Mouse (Mus musculus) left cerebral cortex, postnatal 14 days (tissue): ENCODE results near the gene Znhit1. TPM values are rescaled to one million over a fixed set of nuclear protein-coding genes. Genes with fewer than 3 reads are reported as not detected.
A peak's percentile ranks its signal among the peaks of the same experiment; 100 is the strongest.

ENCODE experiments used
- DNase-seq, 2 experiments: peaks; one replicate each; pipeline ENCODE4 v3.0.0; 2021 to 2022; ENCODE audit warnings: low spot score in 2 of 2, mixed read lengths in 1 of 2
- intact Hi-C: fragments of 180-260 bp; cut with DNase I; formaldehyde crosslinking; loops from one replicate; pipeline ENCODE4 v1.15.1; 2025
- long read RNA-seq, 2 experiments: library from polyadenylated mRNA; stranded (forward); transcript quantifications; one replicate each; pipeline ENCODE4 v2.0.0; 2021
- total RNA-seq, 2 experiments: library from RNA; stranded (reverse); gene quantifications; 2 replicates each; pipeline ENCODE4 v1.2.3; 2021

Gene Znhit1
- total RNA-seq = 10 to 100 TPM; 79.0 to 82.7 TPM
- long read RNA-seq, experiment 1, transcript Znhit1-206 (5 exons, 1,208 nt) = major isoform, 39 of 48 reads
- long read RNA-seq, experiment 1, partial matches to known transcripts = 1 of 48 reads
- long read RNA-seq, experiment 1, other reads (novel, unspliced or antisense) = 2 of 48 reads
- long read RNA-seq, experiment 2, transcript Znhit1-206 (5 exons, 1,208 nt) = major isoform, 36 of 50 reads
- long read RNA-seq, experiment 2, transcript Znhit1-202 (5 exons, 740 nt) = minor isoform, 6 of 50 reads
- long read RNA-seq, experiment 2, partial matches to known transcripts = 4 of 50 reads
- long read RNA-seq, experiment 2, other reads (novel, unspliced or antisense) = 2 of 50 reads

DNA sequence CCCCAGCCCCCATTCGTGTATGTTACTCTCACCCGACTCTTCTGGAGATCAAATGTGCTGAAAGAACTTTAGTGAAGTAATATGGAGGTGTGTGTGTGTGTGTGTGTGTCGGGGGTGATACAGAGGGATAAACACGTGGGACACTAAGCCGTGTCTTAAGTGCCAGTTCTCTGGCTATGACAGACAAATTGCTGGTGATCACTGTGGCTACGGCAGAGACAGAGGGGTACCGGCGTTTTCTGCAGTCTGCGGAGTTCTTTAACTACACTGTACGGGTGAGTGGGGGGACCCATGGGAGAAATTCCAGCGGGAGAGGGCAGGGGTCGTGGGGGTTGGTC lies at the start of gene Znhit1:
TSS of gene Znhit1 (minus strand) at position 88 of the 338 bp plus-strand sequence.
- DNase-seq = peak in 1 of 2 experiments; percentile 23
- intact Hi-C loops = no loop called here

DNA sequence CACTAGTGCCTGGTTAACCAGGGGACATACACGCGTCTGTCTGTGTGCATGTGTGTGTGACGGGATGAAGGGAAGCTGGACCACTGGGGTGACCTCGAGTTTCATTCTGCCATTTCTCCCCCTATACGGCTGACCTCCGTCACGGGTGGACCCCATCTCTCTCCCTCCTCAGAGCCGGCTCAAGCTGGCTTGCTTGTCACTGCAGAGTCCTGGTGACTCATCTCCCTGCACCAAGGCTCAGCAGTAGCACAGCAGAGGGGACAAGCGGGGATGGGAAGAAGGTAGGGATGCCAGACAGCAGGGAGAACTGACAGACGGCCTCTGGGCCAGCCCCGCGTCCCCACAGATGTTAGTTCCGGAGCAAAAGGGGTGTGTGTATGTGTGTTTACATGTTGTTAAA lies 48.4 kb upstream of the Znhit1 start:
- DNase-seq = no peak
- intact Hi-C loops = no loop called here

DNA sequence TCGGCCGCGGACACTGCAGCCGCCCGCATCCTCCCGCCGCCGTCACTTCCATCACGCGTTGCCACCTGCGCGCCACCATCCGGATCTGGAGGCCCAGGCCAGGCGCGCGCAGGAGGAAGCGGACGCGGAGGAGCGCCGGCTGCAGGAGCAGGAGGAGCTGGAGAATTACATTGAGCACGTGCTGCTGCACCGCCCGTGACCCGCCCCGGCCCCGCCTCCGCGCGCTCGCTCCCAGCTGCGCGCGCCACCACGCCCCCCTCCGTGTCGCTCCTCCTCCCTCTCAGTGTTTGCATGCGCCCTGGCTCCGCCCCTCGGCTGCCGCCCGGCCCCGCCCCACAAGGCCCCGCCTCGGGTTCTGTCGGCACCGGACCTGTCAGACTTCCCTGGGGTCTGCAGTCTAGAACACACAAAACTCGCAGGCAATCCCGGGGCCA lies 44.8 kb upstream of the Znhit1 start:
- intact Hi-C loops = loop anchor here (5.0 kb wide), 1 partner anchor 255 kb away; the partner anchor contains the start of gene Ache

DNA sequence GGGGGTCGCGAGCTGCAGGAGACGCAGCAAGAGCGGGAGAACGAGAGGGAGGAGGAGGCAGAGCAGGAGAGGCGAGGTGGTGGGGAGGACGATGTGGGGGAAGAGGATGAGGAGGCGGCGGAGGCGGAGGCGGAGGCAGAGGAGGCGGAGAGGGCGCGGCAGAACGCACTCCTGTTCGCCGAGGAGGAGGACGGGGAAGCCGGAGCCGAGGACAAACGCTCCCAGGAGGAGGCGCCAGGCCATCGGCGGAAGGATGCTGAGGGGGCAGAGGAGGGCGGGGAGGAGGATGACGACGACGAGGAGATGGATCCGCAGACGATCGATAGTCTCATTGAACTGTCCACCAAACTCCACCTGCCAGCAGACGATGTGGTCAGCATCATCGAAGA lies 44.2 kb upstream of the Znhit1 start:
- intact Hi-C loops = loop anchor here (5.0 kb wide), 1 partner anchor 255 kb away; the partner anchor contains the start of gene Ache
- DNase-seq = peak; percentile 31 to 63

More for the DNA sequence above, 44.8 kb upstream of the Znhit1 start:
- DNase-seq = peak; percentile 78 to 88

DNA sequence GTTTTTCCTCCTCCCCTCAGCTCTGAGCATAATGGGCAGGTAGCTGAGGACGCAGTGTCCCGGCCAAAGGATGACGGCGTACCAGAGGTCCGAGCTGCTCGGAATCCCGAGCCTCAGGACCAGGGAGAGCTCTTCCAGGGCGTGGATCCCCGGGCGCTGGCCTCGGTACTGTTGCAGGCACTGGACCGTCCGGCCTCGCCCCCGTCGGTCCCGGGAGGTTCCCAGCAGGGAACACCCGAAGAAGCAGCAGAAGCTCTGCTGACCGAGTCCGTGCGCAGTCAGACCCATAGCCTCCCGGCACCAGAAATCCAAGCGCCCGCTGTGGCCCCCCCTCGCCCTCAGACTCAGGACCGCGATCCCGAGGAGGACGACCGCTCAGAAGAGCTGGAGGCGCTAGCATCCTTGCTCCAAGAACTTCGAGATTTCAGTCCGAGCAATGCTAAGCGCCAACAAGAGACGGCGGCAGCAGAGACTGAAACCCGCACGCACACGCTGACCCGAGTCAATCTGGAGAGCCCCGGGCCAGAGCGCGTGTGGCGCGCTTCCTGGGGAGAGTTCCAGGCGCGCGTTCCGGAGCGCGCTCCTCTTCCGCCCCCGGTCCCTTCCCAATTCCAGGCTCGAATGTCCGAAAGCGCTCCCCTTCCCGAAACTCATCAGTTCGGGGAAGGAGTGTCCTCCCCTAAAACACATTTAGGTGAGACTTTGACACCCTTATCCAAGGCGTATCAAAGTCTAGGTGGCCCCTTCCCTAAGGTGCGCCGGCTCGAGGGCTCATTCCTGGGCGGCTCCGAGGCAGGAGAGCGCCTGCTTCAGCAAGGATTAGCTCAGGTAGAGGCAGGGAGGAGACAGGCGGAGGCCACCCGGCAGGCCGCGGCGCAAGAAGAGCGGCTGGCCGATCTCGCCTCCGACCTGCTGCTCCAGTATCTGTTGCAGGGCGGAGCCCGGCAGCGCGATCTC lies 43.5 kb upstream of the Znhit1 start:
- intact Hi-C loops = loop anchor here (5.0 kb wide), 1 partner anchor 256 kb away; the partner anchor contains the start of gene Ache

DNA sequence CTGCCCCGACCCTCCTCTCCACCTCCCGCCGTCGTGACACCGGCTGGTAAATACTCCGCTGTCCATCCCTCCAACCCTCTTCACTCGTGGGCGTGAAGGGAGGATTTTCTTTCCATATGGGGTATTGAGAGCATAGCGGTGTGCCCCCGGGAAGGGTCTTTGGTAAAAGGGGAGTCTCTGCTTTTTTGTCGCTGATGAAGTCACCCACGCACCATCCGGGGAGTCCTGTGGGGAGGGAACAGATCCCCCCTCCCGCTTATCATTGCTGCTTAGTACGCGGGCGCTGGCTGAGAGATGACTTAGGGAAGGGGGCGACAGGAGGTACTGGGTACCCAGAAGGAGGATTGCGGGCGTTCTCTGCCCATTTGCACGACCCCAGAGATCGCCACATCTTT lies 42.6 kb upstream of the Znhit1 start:
- intact Hi-C loops = loop anchor here (5.0 kb wide), 1 partner anchor 257 kb away; the partner anchor contains the start of gene Ache
- peak; percentile 66 to 76 for DNase-seq

More for the DNA sequence above, 43.5 kb upstream of the Znhit1 start:
- peak in 1 of 2 experiments; percentile 32 for DNase-seq

DNA sequence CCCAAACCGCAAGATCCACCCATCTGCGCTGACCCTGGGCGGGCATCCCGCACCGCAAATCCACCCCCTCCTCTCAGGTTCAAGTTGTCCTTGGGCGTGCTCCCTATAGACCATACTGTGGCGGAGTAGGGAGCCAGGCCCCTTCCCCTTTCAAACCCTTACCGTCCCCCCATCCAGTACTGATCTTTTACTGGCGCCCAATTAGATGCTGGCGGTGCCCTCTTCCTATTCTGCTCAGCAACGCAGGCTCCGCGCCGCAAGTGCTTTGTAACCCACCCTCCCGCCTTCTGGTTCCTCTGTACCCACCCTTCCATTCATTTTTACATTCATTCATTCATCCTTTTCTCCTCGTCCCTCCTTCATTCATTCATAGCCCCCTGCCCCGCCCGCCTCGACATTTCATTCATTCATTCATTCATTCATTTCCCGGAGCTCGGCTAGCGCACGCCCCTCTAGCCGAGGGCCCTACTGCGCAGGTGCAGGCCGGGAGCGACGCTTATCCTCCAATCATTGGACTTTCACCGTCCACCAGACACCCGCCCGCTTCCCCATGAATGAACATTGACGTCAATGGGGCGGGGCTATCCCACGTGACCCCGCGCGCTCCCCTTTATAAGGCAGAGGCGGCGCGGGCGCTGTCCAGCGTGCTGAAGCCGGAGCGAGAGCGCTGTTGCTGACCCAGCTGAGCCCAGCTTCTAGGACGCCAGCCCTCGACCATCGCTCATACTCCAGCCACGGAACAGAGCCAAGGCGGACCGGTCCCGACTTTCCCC lies 42.0 kb upstream of the Znhit1 start:
- intact Hi-C loops = loop anchor here (5.0 kb wide), 1 partner anchor 257 kb away; the partner anchor contains the start of gene Ache
- peak; percentile 96 to 97 for DNase-seq

DNA sequence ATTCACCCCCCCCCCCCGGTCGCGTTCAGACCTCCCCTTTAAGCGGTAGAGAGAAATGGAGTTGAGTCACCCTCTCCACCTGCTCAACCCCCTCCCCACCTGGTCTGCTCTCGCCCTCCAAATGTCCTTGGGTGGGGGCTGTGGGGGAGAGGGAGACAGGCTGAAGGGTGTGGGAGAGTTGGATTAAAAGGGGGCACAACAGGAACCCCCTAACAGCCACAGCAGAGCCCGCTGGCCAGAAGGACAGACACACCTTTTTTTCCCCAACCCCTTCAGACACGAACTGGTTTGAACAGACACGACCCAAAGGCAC lies 41.4 kb upstream of the Znhit1 start:
- intact Hi-C loops = no loop called here

DNA sequence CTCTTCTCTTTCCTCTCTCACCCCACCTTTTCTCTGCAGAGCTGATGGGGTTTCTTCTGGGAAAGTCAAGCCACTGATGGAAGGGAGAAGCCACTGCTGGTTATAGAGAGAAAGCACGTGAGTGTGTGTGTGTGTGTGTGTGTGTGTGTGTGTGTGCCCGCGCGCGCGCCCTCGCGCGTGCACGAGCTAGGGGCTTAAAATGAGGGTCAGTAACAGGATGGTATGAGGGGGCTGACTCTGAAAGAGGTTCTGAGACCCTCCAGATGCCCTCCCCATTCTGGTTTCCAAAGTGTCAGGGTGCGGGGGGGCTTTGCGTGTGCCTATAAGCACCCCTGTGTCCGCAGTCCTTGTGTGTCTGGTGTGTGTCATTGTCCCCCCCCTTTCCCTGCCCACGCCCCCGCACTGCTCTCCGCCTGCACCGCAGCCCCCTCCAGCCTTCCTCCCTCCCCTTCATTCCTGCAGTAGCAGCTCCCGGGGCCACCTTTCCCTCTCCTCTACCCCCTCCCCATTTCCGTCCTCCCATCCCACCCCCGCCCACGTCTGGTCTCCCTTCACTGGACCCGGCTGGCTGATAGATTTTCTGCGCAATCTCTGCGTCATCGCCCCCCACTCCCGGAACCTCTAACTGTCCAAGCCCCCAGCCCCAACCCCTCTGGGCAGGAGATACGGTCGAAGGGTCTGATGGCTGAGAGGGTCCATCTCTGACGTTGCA lies 40.9 kb upstream of the Znhit1 start:
- DNase-seq = peak in 1 of 2 experiments; percentile 40
- intact Hi-C loops = no loop called here

More for the DNA sequence above, 41.4 kb upstream of the Znhit1 start:
- no peak for DNase-seq

DNA sequence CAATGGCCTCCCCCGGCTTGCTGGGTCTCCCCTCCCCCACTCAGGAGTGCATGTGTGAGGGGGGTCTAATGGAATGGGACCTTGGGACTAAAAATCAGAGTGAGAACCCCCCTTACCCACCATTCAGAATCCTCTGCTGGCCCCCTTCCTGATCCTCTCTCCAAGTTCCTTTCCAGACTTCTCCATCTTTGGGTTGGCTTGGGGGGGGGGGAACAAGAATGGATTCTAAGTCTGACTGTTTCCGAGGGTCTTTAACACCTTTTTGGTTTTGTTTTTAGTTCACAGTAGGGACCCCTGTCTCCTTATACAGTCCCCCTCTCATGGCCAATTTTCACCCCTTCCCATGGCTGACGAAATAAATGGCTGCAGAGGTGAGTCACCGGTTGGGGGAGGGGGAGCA lies 38.3 kb upstream of the Znhit1 start, which contains the start of gene Vgf:
TSS of gene Vgf (plus strand) at position 301 of the 400 bp plus-strand sequence.
- intact Hi-C loops = no loop called here
- no peak for DNase-seq

DNA sequence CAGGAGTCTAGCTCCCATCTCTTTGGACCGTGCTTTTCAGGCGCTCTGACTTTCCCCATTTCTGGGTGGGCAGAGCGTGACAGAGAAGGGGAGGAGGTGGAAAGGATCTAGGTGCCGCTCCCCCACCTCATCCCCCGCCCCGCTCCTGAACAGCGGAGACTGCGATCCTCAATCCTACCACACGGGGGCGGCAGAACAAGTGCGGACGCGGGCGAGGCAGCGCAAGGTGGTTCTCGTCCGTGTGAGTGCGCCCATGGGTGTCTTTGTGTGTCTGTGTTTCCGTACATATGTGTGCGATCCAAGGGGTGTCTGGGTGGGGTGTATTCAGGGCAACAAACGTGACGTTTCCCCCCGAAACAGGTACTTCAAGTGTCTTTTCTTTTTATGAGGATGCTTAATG lies 37.3 kb upstream of the Znhit1 start:
- peak; percentile 77 to 84 for DNase-seq
- intact Hi-C loops = no loop called here

DNA sequence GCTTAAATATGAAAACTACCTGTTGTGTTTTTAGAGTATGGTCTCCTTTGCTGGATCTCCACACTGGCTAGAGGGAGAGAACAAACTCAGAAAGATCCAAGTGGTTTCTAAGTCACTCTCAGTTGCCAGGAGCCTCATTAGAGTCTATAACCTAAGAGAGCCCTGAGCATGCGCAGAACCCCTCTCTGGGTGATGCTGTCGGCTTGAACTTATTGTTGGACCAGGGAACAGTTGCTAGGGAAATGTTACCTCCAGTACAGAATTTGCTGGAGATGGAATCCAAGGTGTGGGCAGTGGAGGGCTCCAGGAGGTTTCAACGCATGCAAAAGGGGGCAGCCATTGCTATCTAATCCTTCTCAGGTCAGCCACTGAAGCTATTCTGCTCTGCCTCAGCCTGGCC lies 36.5 kb upstream of the Znhit1 start:
- DNase-seq = no peak
- intact Hi-C loops = loop anchor here (1.0 kb wide), 1 partner anchor 84 kb away; no protein-coding TSS in a partner anchor

DNA sequence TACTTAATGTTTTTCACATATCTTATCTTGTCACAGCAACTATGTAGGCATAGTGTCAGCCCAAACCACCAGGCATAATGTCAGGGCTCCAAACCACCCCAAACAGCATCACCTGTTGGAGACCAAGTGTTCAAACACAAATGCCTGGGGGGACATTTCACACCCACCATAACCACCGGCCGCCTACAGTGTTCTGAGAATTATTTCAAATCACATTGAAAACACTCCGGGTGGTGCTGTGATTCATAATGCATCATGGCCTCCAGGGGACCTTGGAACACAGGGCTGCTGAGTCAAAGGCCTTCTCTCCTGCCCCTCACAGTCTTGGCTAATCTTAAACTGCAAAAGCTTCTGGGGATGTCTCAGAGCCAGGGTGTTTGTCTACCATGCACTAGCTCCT lies 28.1 kb upstream of the Znhit1 start:
- intact Hi-C loops = no loop called here
- DNase-seq = no peak

DNA sequence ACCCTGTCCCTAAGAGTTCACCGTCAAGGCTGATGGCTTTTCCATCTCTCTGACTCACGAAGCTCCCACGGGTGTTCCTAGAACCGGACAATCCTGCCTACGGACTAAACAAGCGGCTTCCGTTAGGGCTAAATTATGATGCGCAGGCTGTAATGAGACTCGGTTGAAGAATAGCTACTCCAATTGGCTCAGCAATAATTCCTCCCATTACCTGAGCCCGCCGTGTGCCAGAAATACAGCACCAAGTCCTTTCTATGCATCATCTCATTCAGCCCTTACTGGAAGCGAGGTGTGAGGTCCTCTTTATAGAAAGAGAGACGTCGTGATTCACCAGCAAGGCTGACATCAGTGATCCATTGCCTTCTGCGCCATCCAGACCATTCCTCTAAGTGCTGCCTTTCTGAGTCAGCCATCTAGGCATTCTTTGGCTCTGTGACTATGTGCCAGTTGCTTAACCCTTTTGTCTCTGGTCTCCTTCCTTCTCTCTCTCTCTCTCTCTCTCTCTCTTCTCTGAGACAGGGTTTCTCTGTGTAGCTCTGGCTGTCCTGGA lies 24.7 kb upstream of the Znhit1 start:
- DNase-seq = no peak
- intact Hi-C loops = no loop called here

DNA sequence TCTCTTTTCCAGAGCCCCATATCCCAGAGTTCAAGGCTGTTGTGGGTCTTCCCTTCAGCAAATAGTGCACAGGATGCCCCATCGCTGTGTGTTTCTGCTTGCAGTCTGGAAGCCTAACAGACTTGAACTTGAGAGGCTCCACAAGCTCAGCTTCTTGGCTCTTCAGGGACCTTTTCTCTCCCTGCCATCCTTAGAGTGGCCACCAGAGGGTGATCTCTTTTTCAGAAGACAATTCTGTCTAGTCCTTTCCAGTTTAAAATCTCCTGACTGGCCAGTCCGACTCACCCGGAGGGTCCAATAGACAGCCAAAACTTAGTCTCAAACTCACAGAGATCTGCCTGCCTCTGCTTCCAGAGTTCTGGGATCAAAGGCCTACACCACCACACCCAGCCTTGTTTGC lies 22.2 kb upstream of the Znhit1 start:
- DNase-seq = peak in 1 of 2 experiments; percentile 67

DNA sequence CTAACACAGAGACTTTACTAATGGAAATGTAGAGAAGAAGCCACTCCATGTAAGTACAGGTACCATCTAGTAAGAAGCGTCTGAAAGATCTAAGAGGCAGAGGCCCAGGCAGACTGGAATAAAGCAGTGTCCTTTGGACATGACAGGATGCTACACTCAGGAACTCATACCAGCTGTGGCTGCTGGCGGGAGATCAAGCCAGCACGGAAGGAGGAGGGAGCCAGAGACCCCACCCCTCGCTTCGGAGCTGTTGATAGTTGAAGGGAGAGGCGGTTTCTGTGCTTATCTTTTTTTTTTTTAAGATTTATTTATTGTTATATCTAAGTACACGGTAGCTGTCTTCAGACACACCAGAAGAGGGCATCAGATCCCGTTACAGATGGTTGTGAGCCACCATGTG lies 19.5 kb upstream of the Znhit1 start:
- intact Hi-C loops = no loop called here
- DNase-seq = no peak

More for the DNA sequence above, 22.2 kb upstream of the Znhit1 start:
- intact Hi-C loops = no loop called here

DNA sequence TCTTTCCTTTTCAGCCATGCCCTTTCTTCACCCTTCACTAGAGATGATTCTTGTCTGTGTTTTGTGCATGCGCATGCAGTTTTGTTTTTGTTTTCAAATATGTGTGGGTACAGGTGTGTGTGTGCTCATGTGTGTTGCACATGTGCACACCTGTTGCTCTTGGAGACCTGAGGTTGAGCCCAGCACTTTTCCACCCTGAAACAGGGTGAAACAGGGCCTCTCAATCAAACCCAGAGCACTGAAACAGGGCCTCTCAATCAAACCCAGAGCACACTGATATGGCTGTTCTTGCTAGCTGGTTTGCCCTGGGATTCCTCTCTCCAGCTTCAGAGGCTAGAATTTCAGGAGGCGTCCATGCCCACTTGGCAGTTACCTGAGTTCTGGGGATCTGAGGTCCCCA lies 12.8 kb upstream of the Znhit1 start:
- intact Hi-C loops = no loop called here
- DNase-seq = no peak

DNA sequence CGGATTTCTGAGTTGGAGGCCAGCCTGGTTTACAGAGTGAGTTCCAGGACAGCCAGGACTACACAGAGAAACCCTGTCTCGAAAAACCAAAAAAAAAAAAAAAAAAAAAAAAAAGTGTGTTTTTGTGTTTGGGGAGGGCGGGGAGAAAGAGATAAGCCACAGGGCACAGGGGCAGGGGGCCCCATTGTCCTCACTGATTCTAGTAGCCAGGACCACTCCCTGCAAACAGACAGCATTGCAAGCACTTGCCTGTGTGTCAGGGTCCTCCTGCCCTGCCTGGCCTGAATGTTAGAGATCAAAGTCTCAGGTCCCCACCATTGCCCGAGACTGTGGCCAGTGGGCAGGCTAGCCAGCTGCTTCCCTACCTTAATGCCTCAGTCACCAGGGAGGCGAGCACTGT lies 11.6 kb upstream of the Znhit1 start:
- intact Hi-C loops = no loop called here
- DNase-seq = no peak
